Mouse (Mus musculus): ENCODE measurements at regions not wholly inside any gene's neighbourhood (a gene's known extent, or its start where the extent isn't known, plus 50 kb on each side); places are given as distances from the start of the nearest gene placed in this dataset.
"Not testable (repeated sequence)": the region's sequence is repeated elsewhere in the genome, so short reads cannot be mapped to it uniquely, and the experiment has no call there.

GRCm38 (mm10) chr3:147825337-147825736, 973.2 kb downstream of the Ttll7 start:
- no peak for DNase-seq (ENCODE audit: low read depth)

GRCm38 (mm10) chr3:147824451-147824850, 972.3 kb downstream of the Ttll7 start:
- DNase-seq (ENCODE audit: low read depth): no peak

- no peak for DNase-seq (ENCODE audit: low read depth)
Observed at GRCm38 (mm10) chr3:147814080-147814650, 962.0 kb downstream of the Ttll7 start.

GRCm38 (mm10) chr3:147802546-147802945, 950.4 kb downstream of the Ttll7 start:
- DNase-seq (ENCODE audit: low read depth): no peak

GRCm38 (mm10) chr3:147796524-147796923, 944.4 kb downstream of the Ttll7 start:
- DNase-seq (ENCODE audit: low read depth): no peak

GRCm38 (mm10) chr3:147795116-147795515, 942.9 kb downstream of the Ttll7 start:
- DNase-seq (ENCODE audit: low read depth): no peak

GRCm38 (mm10) chr3:147786555-147786954, 934.4 kb downstream of the Ttll7 start:
- no peak for DNase-seq (ENCODE audit: low read depth)

- no peak for DNase-seq (ENCODE audit: low read depth)
Observed at GRCm38 (mm10) chr3:147750842-147751191, 898.6 kb downstream of the Ttll7 start.

GRCm38 (mm10) chr3:147749939-147750841, 898.0 kb downstream of the Ttll7 start:
- DNase-seq (ENCODE audit: low read depth): no peak

GRCm38 (mm10) chr3:147749442-147749841, 897.3 kb downstream of the Ttll7 start:
- no peak for DNase-seq (ENCODE audit: low read depth)

- DNase-seq (ENCODE audit: low read depth): no peak
Observed at GRCm38 (mm10) chr3:147736673-147737439, 884.7 kb downstream of the Ttll7 start.

- DNase-seq (ENCODE audit: low read depth): no peak
Observed at GRCm38 (mm10) chr3:147716391-147716790, 864.2 kb downstream of the Ttll7 start.

- DNase-seq (ENCODE audit: low read depth): no peak
Observed at GRCm38 (mm10) chr3:147707401-147707801, 855.2 kb downstream of the Ttll7 start.

- DNase-seq (ENCODE audit: low read depth): no peak
Observed at GRCm38 (mm10) chr3:147683730-147684129, 831.6 kb downstream of the Ttll7 start.

GRCm38 (mm10) chr3:147680299-147680698, 828.1 kb downstream of the Ttll7 start:
- no peak for DNase-seq (ENCODE audit: low read depth)

GRCm38 (mm10) chr3:147662572-147662971, 810.4 kb downstream of the Ttll7 start:
- DNase-seq (ENCODE audit: low read depth): no peak

- DNase-seq (ENCODE audit: low read depth): no peak
Observed at GRCm38 (mm10) chr3:147652849-147653248, 800.7 kb downstream of the Ttll7 start.

GRCm38 (mm10) chr3:147635486-147635885, 783.3 kb downstream of the Ttll7 start:
- DNase-seq (ENCODE audit: low read depth): not testable (repeated sequence)

GRCm38 (mm10) chr3:147631151-147631550, 779.0 kb downstream of the Ttll7 start:
- DNase-seq (ENCODE audit: low read depth): no peak

GRCm38 (mm10) chr3:147583697-147584315, 731.6 kb downstream of the Ttll7 start:
- no peak for DNase-seq (ENCODE audit: low read depth)

- no peak for DNase-seq (ENCODE audit: low read depth)
Observed at GRCm38 (mm10) chr3:147571850-147572249, 719.7 kb downstream of the Ttll7 start.

- DNase-seq (ENCODE audit: low read depth): no peak
Observed at GRCm38 (mm10) chr3:147545329-147546006, 693.3 kb downstream of the Ttll7 start.
